Mouse (Mus musculus) MEL (cell line): Measurements from ENCODE around the gene Zfp174.

ENCODE experiments used
- CHD2 ChIP-seq: IDR thresholded peaks from 2 replicates; pipeline ENCODE4 v1.6.1; 2011; ENCODE audit warnings: low read length, improper control_type of control experiment
- CTCF ChIP-seq, 3 experiments: IDR thresholded peaks in 2 of 3; conservative IDR thresholded peaks in 1 of 3; 2 replicates each; pipeline ENCODE4 v1.5.1; 2011 to 2012; ENCODE audit warnings: low read length in 3 of 3, low read depth in 2 of 3, mild to moderate bottlenecking in 2 of 3, improper control_type of control experiment in 1 of 3, inconsistent platforms in 1 of 3, mixed read lengths in 1 of 3, moderate library complexity in 1 of 3; ENCODE audit not compliant: control insufficient read depth in 1 of 3, insufficient read depth in 1 of 3, poor library complexity in 1 of 3, severe bottlenecking in 1 of 3
- NELFE ChIP-seq: IDR thresholded peaks from 2 replicates; pipeline ENCODE4 v1.6.1; 2011; ENCODE audit warnings: low read depth, low read length, improper control_type of control experiment

GRCm38 (mm10) chr16:3855776-3856175 is 8.7 kb downstream of the Zfp174 start:
- TF ChIP-seq NELFE (no peak), CTCF (IDR thresholded peaks at IDR 0.05 in 2 of 3, conservative IDR thresholded peaks at IDR 0.05 in 1 of 3; ENCODE audit: control insufficient read depth in 1 of 3, insufficient read depth in 1 of 3, low read depth in 2 of 3, low read length in 3 of 3, poor library complexity in 1 of 3, severe bottlenecking in 1 of 3) (no peak), CHD2 (no peak)
